Mouse (Mus musculus): ENCODE results near the gene Cubn.

Cubn gene

GRCm38 (mm10) chr2:13484566-13484965 lies 7.0 kb downstream of the Cubn start:
- no peak for DNase-seq (ENCODE audit: low spot score in 2 of 2)

DNA sequence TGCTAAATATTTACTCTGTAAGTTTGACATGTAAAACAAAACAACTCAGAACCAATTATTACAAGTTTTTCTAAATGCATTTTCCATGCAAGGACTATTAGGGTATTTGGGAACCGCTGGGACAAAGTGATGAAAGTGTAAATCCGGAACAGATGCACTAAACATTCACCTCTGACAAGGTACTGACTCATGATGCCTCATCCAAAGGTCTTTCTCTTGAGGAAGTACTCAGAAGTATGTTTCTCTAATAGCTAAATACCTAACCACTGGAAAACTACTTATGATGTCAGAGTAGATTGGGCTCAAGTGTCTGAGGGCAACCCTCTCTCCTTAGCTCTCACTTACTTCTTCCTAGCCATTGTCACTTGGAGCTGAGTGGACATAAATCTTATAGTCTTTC lies 10.9 kb downstream of the Cubn start:
- DNase-seq (ENCODE audit: low spot score in 2 of 2) = no peak

GRCm38 (mm10) chr2:13479165-13479564 lies 12.4 kb downstream of the Cubn start:
- DNase-seq (ENCODE audit: low spot score in 2 of 2) = no peak

- no peak for DNase-seq (ENCODE audit: low spot score in 2 of 2)
Measured at GRCm38 (mm10) chr2:13470108-13470507, 21.5 kb downstream of the Cubn start.

GRCm38 (mm10) chr2:13469641-13470040 lies 22.0 kb downstream of the Cubn start:
- no peak for DNase-seq (ENCODE audit: low spot score in 2 of 2)

- no peak for DNase-seq (ENCODE audit: low spot score in 2 of 2)
Measured at GRCm38 (mm10) chr2:13466685-13467084, 24.9 kb downstream of the Cubn start.

DNA sequence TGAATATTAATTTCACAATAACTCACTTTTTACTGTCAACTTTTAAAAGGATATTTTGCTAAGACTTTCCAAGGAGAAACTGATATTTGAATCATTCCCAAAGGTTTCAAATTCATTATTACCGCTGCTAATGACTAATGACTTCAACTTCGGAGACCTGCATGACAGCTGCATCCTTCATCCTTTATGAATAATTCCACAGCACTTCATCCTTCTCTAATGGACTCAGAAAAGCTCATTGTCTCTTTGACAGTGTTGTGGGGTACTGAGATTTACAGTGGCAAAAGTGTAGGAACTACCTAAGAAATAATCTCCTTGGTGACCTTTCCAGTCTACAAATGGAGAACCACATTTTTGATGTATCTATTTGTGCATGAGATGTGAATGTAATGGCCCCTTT lies 33.5 kb downstream of the Cubn start:
- DNase-seq (ENCODE audit: low spot score in 2 of 2) = no peak

DNA sequence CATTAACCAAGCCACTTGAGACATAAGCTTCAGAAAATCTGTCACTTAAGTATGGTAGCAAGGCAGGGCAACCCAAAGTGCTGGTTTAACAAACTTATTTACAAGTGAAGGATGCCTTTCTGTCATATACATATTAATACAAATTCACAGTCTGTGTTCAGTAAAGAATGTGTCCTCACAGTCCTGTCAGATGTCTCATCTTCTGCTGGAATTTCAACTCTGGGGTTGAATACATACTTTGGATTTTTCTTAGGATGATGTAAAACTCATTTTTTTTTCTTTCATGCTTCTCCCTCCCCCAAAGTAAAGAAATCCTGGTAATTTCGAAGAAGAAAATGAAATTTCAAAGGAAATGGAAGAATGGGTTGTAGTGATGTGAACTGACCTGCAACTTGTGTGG lies 34.8 kb downstream of the Cubn start:
- no peak for DNase-seq (ENCODE audit: low spot score in 2 of 2)

DNA sequence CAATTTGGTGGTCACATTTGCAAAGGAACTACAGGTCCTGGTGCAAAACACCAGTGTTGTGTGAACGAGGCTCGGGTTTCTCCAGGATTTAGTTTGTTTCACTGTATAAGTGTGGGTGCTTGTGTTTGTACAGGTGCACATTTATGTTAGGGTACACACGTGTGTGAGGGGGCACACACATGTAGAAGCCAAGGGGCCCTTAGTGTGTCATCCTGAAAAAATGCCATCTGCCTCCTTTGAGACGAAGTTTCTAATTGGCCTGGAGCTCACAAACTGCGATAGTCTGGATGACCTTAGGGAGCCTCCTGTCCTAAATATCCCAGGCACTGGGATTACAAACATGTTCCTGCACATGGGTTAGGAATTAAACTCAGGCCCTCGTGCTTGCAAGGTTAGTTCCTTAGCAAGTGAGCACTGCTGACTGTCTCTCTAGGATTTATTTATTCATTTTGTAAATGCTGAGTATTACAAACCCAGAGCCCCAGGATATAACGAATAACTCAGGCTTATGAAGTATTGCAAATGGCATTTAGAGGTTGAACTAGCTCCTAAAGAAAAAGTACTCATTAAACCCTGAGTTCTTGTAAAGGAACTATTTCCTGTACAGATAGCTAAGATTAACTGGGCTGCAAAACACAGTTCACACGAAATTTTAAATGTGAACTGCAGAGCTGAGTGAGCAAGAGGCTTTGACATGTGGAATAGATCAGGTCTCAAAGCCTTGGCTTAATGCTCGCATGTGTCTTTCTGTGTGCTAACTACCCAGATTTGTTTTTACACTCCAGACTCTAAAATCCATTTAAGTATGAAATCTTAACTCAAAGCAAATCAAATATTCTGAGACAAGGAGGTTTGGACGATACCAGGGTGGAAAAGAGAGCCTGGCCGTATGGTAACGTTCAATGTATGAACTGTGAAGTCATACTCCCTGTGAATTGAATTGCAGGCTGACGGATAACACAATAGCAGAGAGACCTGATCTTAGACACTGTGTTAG lies 39.8 kb downstream of the Cubn start:
- DNase-seq (ENCODE audit: low spot score in 2 of 2) = no peak

- DNase-seq (ENCODE audit: low spot score in 2 of 2) = no peak
Measured at GRCm38 (mm10) chr2:13450895-13451294, 40.7 kb downstream of the Cubn start.

DNA sequence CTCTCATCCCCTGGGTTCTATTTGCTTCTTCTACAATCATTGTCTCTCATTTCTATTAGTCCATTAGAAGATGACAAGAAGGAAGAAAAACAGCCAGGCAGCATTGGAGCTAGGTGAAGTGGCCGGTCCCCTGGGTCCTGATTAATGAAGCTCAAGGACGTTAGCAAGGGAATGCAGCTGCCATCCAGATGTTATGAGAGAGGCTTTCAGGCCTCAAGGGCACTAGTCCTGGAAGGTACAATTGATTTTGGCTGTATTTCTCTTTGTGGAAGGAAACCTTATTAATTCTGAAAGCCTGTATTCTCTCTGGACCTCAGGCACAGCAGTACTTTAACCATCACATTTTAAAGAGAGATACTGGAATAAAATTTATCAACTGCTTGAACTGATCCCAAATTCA lies 41.1 kb downstream of the Cubn start:
- no peak for DNase-seq (ENCODE audit: low spot score in 2 of 2)

DNA sequence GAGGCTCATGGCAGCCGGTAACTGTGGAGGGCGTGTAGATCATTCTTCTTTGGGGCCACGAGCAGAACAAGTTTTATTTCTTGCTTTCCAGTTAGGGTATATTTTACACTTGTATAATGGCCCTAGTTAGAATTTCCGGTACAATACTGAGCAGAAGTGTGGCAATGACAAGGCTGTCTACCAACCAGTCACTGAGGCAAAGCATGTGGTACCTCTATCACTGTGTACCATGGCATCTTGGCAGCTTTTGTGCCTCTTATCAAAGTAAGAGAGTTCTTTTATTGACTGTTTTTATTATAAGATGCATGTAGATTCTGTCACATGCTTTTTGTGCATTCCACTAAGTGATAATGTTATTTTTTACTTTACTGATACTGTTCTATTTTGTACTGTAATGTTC lies 46.5 kb downstream of the Cubn start:
- no peak for DNase-seq (ENCODE audit: low spot score in 2 of 2)

- no peak for DNase-seq (ENCODE audit: low spot score in 2 of 2)
Measured at GRCm38 (mm10) chr2:13438983-13439382, 52.6 kb downstream of the Cubn start.

DNA sequence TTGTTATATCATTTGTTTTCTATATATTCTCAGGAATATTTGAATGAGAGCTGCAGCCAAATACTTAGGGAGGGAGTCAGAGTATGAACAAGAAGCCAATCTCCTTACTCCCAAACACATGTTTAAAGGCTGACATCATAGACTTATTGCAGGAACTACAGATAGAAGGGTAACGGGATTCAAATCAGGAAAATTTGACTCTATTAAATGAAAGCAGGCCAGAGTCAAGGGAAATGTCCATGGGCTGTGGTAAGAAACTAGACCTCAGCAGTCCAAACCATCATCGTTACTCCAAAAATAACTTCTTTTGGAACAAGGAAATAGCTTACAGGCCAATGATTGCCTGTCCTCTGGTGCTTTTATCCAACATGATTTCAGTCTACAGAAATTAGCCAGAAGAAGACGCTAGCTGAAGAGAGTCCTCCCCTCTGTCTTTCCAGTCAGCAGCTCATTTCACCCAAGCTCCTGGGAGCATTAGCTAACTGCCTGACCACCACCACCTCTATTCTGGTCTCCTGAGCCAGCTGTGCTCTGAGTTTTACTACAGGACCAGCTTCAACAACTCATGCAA lies 53.3 kb downstream of the Cubn start:
- no peak for DNase-seq (ENCODE audit: low spot score in 2 of 2)

DNA sequence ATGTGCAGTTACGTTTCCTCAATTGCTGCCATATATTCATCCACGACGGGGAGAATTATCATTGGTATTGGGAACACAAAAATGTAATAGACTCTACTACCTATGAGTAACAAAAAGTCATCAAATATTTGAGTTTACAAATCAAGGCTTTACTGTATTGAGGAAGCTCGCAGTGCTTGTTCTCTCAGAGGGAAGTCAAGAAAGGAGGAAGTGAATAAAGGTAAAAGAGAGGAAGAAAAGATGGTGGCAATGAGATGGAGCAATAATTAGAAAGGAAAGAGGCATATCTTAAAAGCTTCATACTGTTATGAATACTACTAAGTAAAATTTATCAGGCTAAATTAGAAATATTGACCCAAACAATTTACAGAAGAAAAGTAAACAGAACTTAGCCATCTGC lies 59.6 kb downstream of the Cubn start:
- DNase-seq (ENCODE audit: low spot score in 2 of 2) = no peak

DNA sequence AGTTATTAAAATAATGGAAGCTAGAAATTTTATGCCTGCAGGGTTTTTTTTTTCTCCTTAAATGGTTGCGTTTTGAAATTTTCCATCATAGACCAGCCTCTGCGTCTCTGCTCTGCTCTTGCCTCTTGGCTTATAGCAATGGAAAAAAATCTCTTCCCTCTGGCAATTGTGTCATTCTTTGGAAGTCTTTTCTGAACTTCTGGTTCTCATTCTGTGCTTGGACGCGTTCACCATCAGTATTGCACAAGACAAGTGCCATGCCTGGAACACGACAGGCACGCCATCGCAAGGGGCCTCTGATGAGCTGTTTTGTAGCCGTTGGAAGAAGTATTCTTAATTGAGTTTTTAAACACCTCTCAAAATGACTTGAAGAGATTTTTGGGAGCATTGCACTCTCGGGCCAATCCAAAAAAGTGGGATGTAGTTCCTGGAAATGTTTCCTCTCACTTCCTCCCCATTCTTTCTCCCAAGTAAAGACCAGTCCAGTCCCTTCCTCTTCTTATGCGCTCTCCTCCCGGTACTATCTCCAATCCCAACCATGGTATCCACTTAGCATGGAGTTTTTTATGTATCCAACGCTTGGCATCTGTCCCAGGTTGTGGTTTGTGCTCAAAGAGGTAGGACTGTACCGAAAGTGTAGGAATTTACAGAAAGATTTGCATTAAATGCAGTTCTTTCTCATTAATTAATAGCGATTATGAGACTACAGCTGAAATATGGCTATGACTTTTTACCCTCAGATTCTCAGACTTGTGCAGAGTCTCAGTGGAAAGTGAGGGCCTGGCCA lies 69.4 kb downstream of the Cubn start:
- DNase-seq (ENCODE audit: low spot score in 2 of 2) = no peak

- DNase-seq (ENCODE audit: low spot score in 2 of 2) = no peak
Measured at GRCm38 (mm10) chr2:13416765-13417524, 74.7 kb downstream of the Cubn start.

GRCm38 (mm10) chr2:13413520-13414178 lies 78.0 kb downstream of the Cubn start:
- DNase-seq (ENCODE audit: low spot score in 2 of 2) = no peak

DNA sequence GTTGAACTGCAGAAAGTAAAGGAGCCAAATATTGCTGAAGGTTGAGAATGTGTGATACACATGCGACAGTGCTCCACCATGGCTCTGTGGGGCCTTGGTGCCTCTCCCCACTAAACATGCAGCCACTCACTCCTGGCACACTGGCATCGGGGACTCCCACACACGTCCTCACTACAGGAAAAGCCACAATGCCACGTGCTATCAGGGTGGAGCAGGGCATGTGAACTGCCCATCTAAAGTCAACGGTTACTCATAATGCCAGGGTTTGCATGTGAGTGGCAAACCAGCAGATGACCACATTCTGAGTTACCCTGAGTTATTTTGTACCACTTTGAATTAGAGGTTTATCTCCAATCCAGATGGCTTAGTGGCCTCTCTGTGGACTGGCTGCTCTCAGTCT lies 81.0 kb downstream of the Cubn start:
- no peak for DNase-seq (ENCODE audit: low spot score in 2 of 2)

GRCm38 (mm10) chr2:13409767-13410519 lies 81.7 kb downstream of the Cubn start:
- no peak for DNase-seq (ENCODE audit: low spot score in 2 of 2)

Measured in cerebellum, postnatal 4 days (tissue).